Mouse (Mus musculus): ENCODE data around the gene Ogfod3. TPM values are rescaled to one million over a fixed set of nuclear protein-coding genes. Genes with fewer than 3 reads are reported as not detected.

Ogfod3 gene
- polyA plus RNA-seq, 1 experiment from 2014 or later: 17.9 TPM

GRCm38 (mm10) chr11:121189681-121190080 is 14.8 kb downstream of the Ogfod3 start:
- no peak for DNase-seq
- Histone ChIP-seq H3K4me3 (ENCODE audit: low read depth, low read length) (no peak overlapping the region), H3K4me2 (ENCODE audit: low read depth, low read length) (no peak overlapping the region), H3K4me1 (ENCODE audit: insufficient read depth) (no peaks in the 10 kb centered on the region), H3K9ac (replicated peaks) (no peak overlapping the region), H3K27me3 (ENCODE audit: insufficient read depth, low read length) (no peaks in the 10 kb centered on the region), H3K36me3 (replicated peaks; ENCODE audit: insufficient read depth, low read length) (no peaks in the 10 kb centered on the region; the same call in 1 of the 2 replicates), H3K9me3 (ENCODE audit: low read length) (no peaks in the 10 kb centered on the region), H3K27ac (ENCODE audit: low read depth) (no peak overlapping the region)
- TF ChIP-seq CTCF (IDR thresholded peaks at IDR 0.05; ENCODE audit: low read depth) (no peak), EP300 (IDR thresholded peaks at IDR 0.05; ENCODE audit: low read depth) (no peak)
- no peak for ATAC-seq
- 76% methylated on average over 3 of the region's 3 CpGs for WGBS (ENCODE audit: insufficient replicate concordance)

GRCm38 (mm10) chr11:121176285-121177270 is 27.9 kb downstream of the Ogfod3 start:
- no peak overlapping the region for H3K4me2 ChIP-seq (ENCODE audit: low read depth, low read length)
- H3K9me3 ChIP-seq (ENCODE audit: low read length): no peaks in the 10 kb centered on the region
- DNase-seq (peak; percentile 66), ATAC-seq (peak; percentile 71)
- WGBS (ENCODE audit: insufficient replicate concordance): 50% methylated on average over 12 of the region's 12 CpGs
- H3K36me3 ChIP-seq (replicated peaks; ENCODE audit: insufficient read depth, low read length): no peaks in the 10 kb centered on the region
- no peaks in the 10 kb centered on the region for H3K27me3 ChIP-seq (ENCODE audit: insufficient read depth, low read length)
- no peak overlapping the region for H3K4me3 ChIP-seq (ENCODE audit: low read depth, low read length)
- H3K9ac ChIP-seq (replicated peaks): no peak overlapping the region
- peak; percentile 96 for TF ChIP-seq CTCF (IDR thresholded peaks at IDR 0.05; ENCODE audit: low read depth)
- TF ChIP-seq EP300 (IDR thresholded peaks at IDR 0.05; ENCODE audit: low read depth): no peak
- H3K4me1 ChIP-seq (ENCODE audit: insufficient read depth): no peaks in the 10 kb centered on the region; the same call in 1 of the 2 replicates
- H3K27ac ChIP-seq (ENCODE audit: low read depth): no peak overlapping the region

GRCm38 (mm10) chr11:121174234-121174633 is 30.3 kb downstream of the Ogfod3 start:
- ATAC-seq: no peak
- DNase-seq: no peak
- H3K4me1 ChIP-seq (ENCODE audit: insufficient read depth): no peaks in the 10 kb centered on the region; the same call in 1 of the 2 replicates
- H3K27me3 ChIP-seq (ENCODE audit: insufficient read depth, low read length): no peaks in the 10 kb centered on the region
- WGBS (ENCODE audit: insufficient replicate concordance): 59% methylated on average over 3 of the region's 3 CpGs
- no peaks in the 10 kb centered on the region for H3K36me3 ChIP-seq (replicated peaks; ENCODE audit: insufficient read depth, low read length)
- H3K4me3 ChIP-seq (ENCODE audit: low read depth, low read length): no peak overlapping the region
- no peaks in the 10 kb centered on the region for H3K9me3 ChIP-seq (ENCODE audit: low read length)
- no peak overlapping the region for H3K27ac ChIP-seq (ENCODE audit: low read depth)
- H3K4me2 ChIP-seq (ENCODE audit: low read depth, low read length): no peak overlapping the region
- no peak for TF ChIP-seq CTCF (IDR thresholded peaks at IDR 0.05; ENCODE audit: low read depth)
- no peak for TF ChIP-seq EP300 (IDR thresholded peaks at IDR 0.05; ENCODE audit: low read depth)
- H3K9ac ChIP-seq (replicated peaks): no peak overlapping the region

- TF ChIP-seq CTCF (IDR thresholded peaks at IDR 0.05; ENCODE audit: low read depth) (no peak), EP300 (IDR thresholded peaks at IDR 0.05; ENCODE audit: low read depth) (no peak)
- WGBS (ENCODE audit: insufficient replicate concordance): 76% methylated on average over 5 of the region's 5 CpGs
- Histone ChIP-seq H3K4me1 (ENCODE audit: insufficient read depth) (no peaks in the 10 kb centered on the region; the same call in 1 of the 2 replicates), H3K36me3 (replicated peaks; ENCODE audit: insufficient read depth, low read length) (no peaks in the 10 kb centered on the region), H3K4me2 (ENCODE audit: low read depth, low read length) (no peak overlapping the region), H3K27me3 (ENCODE audit: insufficient read depth, low read length) (no peaks in the 10 kb centered on the region), H3K9ac (replicated peaks) (no peak overlapping the region), H3K27ac (ENCODE audit: low read depth) (no peak overlapping the region), H3K9me3 (ENCODE audit: low read length) (no peaks in the 10 kb centered on the region), H3K4me3 (ENCODE audit: low read depth, low read length) (no peak overlapping the region)
- no peak for DNase-seq
- ATAC-seq: no peak
These were observed 31.3 kb downstream of the Ogfod3 start for GRCm38 (mm10) chr11:121173203-121173602.

- H3K4me2 ChIP-seq (ENCODE audit: low read depth, low read length): no peak overlapping the region
- DNase-seq: no peak
- no peak overlapping the region for H3K4me3 ChIP-seq (ENCODE audit: low read depth, low read length)
- H3K27me3 ChIP-seq (ENCODE audit: insufficient read depth, low read length): no peaks in the 10 kb centered on the region
- no peak for TF ChIP-seq EP300 (IDR thresholded peaks at IDR 0.05; ENCODE audit: low read depth)
- no peak for TF ChIP-seq CTCF (IDR thresholded peaks at IDR 0.05; ENCODE audit: low read depth)
- H3K4me1 ChIP-seq (ENCODE audit: insufficient read depth): no peaks in the 10 kb centered on the region
- no peak for ATAC-seq
- WGBS (ENCODE audit: insufficient replicate concordance): 73% methylated on average over 4 of the region's 4 CpGs
- no peaks in the 10 kb centered on the region for H3K9me3 ChIP-seq (ENCODE audit: low read length)
- no peak overlapping the region for H3K9ac ChIP-seq (replicated peaks)
- no peaks in the 10 kb centered on the region for H3K36me3 ChIP-seq (replicated peaks; ENCODE audit: insufficient read depth, low read length)
- no peak overlapping the region for H3K27ac ChIP-seq (ENCODE audit: low read depth)
These were observed 40.8 kb downstream of the Ogfod3 start for GRCm38 (mm10) chr11:121163751-121164150.

GRCm38 (mm10) chr11:121160636-121161346 is 43.7 kb downstream of the Ogfod3 start:
- H3K4me3 ChIP-seq (ENCODE audit: low read depth, low read length): no peak overlapping the region
- whole genome bisulfite sequencing (ENCODE audit: insufficient replicate concordance): 85% methylated on average over 26 of the region's 26 CpGs
- no peaks in the 10 kb centered on the region for H3K9me3 ChIP-seq (ENCODE audit: low read length)
- peaks cover 20% of the 10 kb centered on the region for H3K27me3 ChIP-seq (ENCODE audit: insufficient read depth, low read length)
- TF ChIP-seq CTCF (IDR thresholded peaks at IDR 0.05; ENCODE audit: low read depth) (no peak), EP300 (IDR thresholded peaks at IDR 0.05; ENCODE audit: low read depth) (no peak)
- no peak for DNase-seq
- no peak for ATAC-seq
- H3K4me2 ChIP-seq (ENCODE audit: low read depth, low read length): no peak overlapping the region
- H3K27ac ChIP-seq (ENCODE audit: low read depth): no peak overlapping the region
- no peaks in the 10 kb centered on the region for H3K36me3 ChIP-seq (replicated peaks; ENCODE audit: insufficient read depth, low read length)
- H3K9ac ChIP-seq (replicated peaks): no peak overlapping the region
- H3K4me1 ChIP-seq (ENCODE audit: insufficient read depth): no peaks in the 10 kb centered on the region

Measured in liver, postnatal 0 days (tissue).